Mouse (Mus musculus) cerebral cortex, adult 2 months (tissue): ENCODE results near the gene Katnb1.

Experiments
- WGBS: fragments of 180-500 bp; shearing (Covaris S2); methylation state at CpG from one replicate; pipeline ENCODE4 v1.1.7; 2018; 5-methylcytosine and 5-hydroxymethylcytosine counted together

The Katnb1 gene

GRCm38 (mm10) chr8:95140555-95140954 is 59.6 kb downstream of the Katnb1 start:
- 68% methylated on average over 5 of the region's 5 CpGs for WGBS

DNA sequence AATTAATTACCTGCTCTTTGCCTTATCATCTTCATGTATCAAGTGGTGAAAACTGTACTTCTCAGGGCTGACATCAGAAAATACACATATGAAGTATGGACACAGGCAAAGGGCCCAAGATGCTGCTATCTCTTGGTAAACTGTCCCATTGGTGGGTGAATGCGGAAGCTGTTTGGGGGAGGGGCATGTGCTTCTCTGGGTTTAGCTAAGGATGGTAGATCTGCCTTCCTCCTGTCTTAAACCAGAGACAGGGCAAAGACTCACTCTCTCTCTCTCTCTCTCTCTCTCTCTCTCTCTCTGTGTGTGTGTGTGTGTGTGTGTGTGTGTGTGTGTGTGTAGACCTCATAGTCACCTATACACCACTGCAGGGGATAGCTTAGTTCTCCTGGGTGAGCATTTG is 60.0 kb downstream of the Katnb1 start:
- 80% methylated on average over 1 of the region's 1 CpGs for WGBS

DNA sequence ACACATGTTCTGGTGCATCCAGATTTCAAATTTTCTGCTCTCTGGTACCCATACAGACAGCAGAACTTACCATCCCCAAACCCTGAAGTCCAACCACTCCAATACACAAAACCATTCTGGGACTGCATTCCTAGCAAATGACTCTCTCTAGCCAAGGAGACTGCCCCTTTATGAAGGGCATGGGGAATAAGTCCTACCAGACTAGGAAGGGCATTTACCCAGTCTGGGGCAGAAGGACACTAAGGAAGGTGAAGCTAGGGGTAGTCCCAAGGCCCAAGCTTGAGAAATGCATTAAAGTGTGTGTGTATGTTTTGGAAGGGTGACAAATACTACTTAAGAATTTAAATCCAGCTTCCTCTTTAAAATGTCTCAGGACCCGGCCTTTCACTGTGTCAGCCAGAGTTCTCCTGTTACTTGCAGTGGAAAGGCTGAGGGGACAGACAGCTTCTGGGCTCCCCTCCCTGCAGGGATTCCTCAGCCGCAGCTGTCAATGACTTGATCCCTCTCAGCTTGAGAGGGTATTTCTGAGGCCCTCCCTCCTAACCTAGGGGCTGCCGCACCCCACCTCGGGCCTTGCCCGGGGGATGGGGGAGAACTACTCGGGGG is 60.6 kb downstream of the Katnb1 start:
- 2% methylated on average over 6 of the region's 6 CpGs for WGBS

DNA sequence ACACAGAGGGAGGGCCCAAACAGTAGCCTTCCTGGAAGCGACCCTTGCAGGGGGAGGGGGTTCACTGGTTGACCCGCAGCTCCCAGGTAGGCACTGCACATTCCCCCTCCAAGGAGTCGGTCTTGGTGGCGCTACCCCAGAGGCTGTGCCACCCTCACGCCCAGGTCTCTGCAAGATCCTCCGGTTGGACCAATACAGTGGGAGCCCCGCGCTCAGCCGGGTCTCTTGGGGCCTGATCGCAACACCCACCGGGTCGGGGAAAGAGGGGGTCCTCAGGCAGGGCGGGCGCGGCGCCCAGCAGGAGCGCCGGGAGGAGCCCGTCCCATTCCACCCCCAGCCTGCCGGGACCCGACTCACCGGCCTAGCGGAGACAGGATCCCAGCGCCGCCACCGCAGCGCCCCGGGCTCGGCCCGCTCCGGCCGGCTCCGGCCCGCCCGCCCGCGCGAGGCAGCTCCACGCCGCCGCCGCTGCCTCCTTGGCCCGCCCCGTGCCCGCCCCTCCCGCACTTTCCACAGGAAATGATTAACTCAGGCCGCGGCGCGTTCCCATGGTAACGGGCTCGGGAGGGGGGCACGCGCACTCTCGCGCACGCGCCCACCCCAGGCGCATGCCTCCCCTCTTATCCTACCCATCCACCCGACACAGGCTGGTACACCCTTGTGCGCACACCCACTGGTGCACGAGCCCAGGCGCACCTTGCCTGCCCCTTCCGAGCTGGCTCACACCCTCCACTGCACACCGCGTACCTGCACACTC is 61.3 kb downstream of the Katnb1 start:
- under 1% methylated on average over 65 of the region's 66 CpGs for WGBS

- 19% methylated on average over 17 of the region's 17 CpGs for WGBS
These were observed 62.2 kb downstream of the Katnb1 start for GRCm38 (mm10) chr8:95142985-95143804.

DNA sequence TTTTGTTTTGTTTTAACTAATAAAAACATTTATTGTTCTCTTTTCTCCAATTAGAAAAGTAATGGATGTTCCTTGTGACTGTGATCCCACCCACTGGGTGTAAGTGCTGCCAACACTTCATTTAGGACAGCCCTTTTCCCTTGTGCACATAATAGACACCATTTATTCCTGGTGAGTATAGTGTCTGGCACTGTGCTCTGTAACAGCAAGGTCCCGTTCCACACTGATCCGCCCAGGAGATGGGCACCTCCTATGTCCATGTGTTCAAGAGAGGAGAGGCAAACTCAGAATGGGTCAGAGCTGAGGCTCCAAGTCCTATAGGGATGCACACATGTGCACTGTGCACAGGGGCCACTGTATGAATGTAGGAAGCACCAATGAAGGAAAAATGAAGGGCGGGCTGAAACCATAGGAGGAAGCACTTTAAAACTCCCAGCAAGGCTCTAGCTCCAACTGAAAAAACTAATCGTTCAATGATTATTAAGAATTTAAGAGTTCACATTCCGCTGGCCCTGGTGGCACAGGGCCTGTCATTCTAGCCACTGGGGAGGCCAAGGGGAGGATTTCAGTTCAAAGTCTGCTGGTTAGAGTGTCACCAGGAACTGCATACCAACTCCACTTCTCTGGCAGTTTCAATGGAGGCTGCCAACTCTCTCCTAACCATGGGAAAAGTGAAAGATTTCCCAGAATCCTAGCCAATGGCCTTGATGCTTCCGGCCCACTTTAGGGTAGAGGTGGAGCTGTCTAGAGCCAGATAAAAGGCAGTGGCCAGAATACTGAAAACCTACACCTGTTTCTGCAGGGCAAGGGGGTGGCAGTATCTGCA is 63.0 kb downstream of the Katnb1 start:
- 65% methylated on average over 6 of the region's 6 CpGs for WGBS

DNA sequence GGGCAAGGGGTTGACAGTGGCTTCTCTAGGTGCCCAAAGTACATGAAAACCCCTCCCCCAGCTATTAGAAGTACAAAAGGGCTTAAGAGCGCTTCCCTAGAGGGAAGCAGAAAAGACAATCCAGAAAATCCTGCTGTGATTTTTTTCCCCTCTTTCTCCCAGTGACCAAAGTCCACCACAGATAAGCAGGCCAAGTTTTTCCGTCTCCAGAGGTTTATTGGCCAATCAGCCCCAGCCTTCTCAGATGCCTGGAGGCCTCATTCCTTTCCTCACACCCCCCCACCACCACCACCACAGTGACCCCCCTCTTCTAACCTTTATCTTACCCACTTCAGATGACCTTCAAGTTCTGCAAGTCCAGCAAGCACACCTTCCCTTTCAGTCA is 63.6 kb downstream of the Katnb1 start:
- 88% methylated on average over 2 of the region's 2 CpGs for WGBS

DNA sequence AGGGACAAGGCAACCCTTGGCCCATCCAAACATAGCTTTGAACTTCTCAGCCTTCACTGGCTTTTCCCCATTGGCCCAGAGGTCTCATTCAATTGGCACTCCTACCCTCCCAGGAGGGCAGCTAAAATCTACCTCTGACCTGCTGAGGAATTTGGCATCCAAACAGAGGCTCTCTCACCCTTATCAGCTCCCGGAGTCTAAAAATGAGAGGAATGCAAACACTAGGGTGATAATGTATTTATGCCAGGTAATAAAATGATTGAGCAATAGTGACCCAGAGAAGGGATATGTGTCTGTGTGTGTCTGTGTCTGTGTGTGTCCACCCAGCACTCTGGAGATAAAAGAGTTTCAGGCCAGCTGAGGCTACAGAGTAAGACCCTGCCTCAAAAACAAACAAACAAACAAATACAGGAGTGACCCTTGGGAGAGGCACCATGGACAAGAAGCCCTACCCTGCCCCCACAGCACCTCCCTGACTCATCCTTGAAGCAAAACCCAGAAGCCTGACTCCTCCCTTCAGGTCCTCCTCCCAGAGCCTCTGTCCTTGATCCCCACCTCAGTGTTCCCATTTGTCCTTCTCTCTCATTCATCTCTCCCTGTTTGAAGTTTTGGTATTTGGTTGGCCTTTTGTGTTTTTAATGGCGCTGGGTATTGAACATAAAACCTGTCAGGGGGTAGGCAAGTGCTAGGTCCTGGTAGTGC is 65.2 kb downstream of the Katnb1 start:
- WGBS = 85% methylated on average over 2 of the region's 2 CpGs

- 96% methylated on average over 5 of the region's 5 CpGs for WGBS
These were observed 65.9 kb downstream of the Katnb1 start for GRCm38 (mm10) chr8:95146846-95147245.

DNA sequence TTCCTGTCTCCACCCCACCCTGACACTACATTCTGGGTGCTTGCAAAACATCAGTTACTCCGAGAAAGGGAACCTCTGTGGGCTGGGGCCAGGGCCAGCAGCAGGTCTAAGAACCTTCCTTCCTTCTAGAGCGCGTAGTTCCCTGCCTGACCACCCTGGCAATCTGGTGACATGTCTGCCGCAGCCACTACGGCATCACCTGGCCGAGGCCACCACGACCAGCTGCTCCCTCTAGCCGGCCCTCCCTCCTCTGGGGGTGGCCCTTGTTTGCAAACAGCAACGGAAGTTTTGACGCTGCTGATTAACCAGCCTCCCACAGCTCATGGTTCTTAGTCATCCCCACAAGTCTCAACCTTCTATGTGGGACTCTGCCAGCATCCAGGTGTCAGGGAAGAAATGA is 68.4 kb downstream of the Katnb1 start:
- 66% methylated on average over 10 of the region's 10 CpGs for WGBS

- 90% methylated on average over 3 of the region's 3 CpGs for WGBS
These were observed 69.6 kb downstream of the Katnb1 start for GRCm38 (mm10) chr8:95150608-95151007.
